Mouse (Mus musculus) right cerebral cortex, postnatal 14 days (tissue): ENCODE results near the gene Rsrc2.

Experiments used
- DNase-seq: peaks from one replicate; pipeline ENCODE4 v3.0.0; 2022

Gene Rsrc2

GRCm38 (mm10) chr5:123696244-123696643 is 53.0 kb downstream of the Rsrc2 start:
- no peak for DNase-seq

- DNase-seq: no peak
Observed at GRCm38 (mm10) chr5:123694468-123694867, 54.7 kb downstream of the Rsrc2 start.

- peak; percentile 70 for DNase-seq
Observed at GRCm38 (mm10) chr5:123684221-123685144, 64.7 kb downstream of the Rsrc2 start, which contains the start of gene Clip1. Gene Clip1 (minus strand): TSS chr5:123684618.

- DNase-seq: peak; percentile 55
Observed at GRCm38 (mm10) chr5:123683377-123684220, 65.6 kb downstream of the Rsrc2 start.

- DNase-seq: peak; percentile 21
Observed at GRCm38 (mm10) chr5:123683043-123683376, 66.2 kb downstream of the Rsrc2 start.

GRCm38 (mm10) chr5:123682372-123682771 is 66.8 kb downstream of the Rsrc2 start:
- no peak for DNase-seq

- DNase-seq: no peak
Observed at GRCm38 (mm10) chr5:123679546-123680263, 69.5 kb downstream of the Rsrc2 start.

GRCm38 (mm10) chr5:123679106-123679505 is 70.1 kb downstream of the Rsrc2 start:
- no peak for DNase-seq
